Mouse (Mus musculus): Measurements from ENCODE around the gene Rer1. TPM values are rescaled to one million over a fixed set of nuclear protein-coding genes. Genes with fewer than 3 reads are reported as not detected.

Rer1 gene
- polyA plus RNA-seq, 1 experiment: 64.6 TPM

GRCm38 (mm10) chr4:155046636-155047035 lies 39.5 kb downstream of the Rer1 start:
- TF ChIP-seq CTCF (IDR thresholded peaks at IDR 0.05; ENCODE audit: control insufficient read depth, insufficient read depth, insufficient replicate concordance, low read depth, low read length) (no peak), POLR2A (IDR thresholded peaks at IDR 0.05; ENCODE audit: control insufficient read depth, low read depth, low read length) (no peak)
- Histone ChIP-seq H3K4me1 (ENCODE audit: control insufficient read depth, insufficient read depth, low read length) (peaks cover 13% of the 10 kb centered on the region), H3K4me3 (ENCODE audit: control insufficient read depth, low read depth, low read length) (no peak overlapping the region), H3K27ac (ENCODE audit: control insufficient read depth, insufficient read depth, low read depth, low read length) (no peak overlapping the region), H3K27me3 (ENCODE audit: control insufficient read depth, insufficient read depth, low read length) (no peaks in the 10 kb centered on the region), H3K36me3 (ENCODE audit: control insufficient read depth, insufficient read depth, low read length) (no peaks in the 10 kb centered on the region)

GRCm38 (mm10) chr4:155043289-155043625 lies 42.9 kb downstream of the Rer1 start:
- H3K36me3 ChIP-seq (ENCODE audit: control insufficient read depth, insufficient read depth, low read length): no peaks in the 10 kb centered on the region
- TF ChIP-seq POLR2A (IDR thresholded peaks at IDR 0.05; ENCODE audit: control insufficient read depth, low read depth, low read length) (no peak), CTCF (IDR thresholded peaks at IDR 0.05; ENCODE audit: control insufficient read depth, insufficient read depth, insufficient replicate concordance, low read depth, low read length) (no peak)
- no peaks in the 10 kb centered on the region for H3K27me3 ChIP-seq (ENCODE audit: control insufficient read depth, insufficient read depth, low read length)
- peaks cover 13% of the 10 kb centered on the region for H3K4me1 ChIP-seq (ENCODE audit: control insufficient read depth, insufficient read depth, low read length)
- no peak overlapping the region for H3K27ac ChIP-seq (ENCODE audit: control insufficient read depth, insufficient read depth, low read depth, low read length)
- no peak overlapping the region; the same call in 1 of the 2 replicates for H3K4me3 ChIP-seq (ENCODE audit: control insufficient read depth, low read depth, low read length)

- H3K4me3 ChIP-seq (ENCODE audit: control insufficient read depth, low read depth, low read length): no peak overlapping the region; the same call in 1 of the 2 replicates
- H3K27me3 ChIP-seq (ENCODE audit: control insufficient read depth, insufficient read depth, low read length): no peaks in the 10 kb centered on the region
- H3K4me1 ChIP-seq (ENCODE audit: control insufficient read depth, insufficient read depth, low read length): peaks cover 13% of the 10 kb centered on the region
- H3K27ac ChIP-seq (ENCODE audit: control insufficient read depth, insufficient read depth, low read depth, low read length): no peak overlapping the region
- TF ChIP-seq CTCF (IDR thresholded peaks at IDR 0.05; ENCODE audit: control insufficient read depth, insufficient read depth, insufficient replicate concordance, low read depth, low read length) (no peak), POLR2A (IDR thresholded peaks at IDR 0.05; ENCODE audit: control insufficient read depth, low read depth, low read length) (no peak)
- no peaks in the 10 kb centered on the region for H3K36me3 ChIP-seq (ENCODE audit: control insufficient read depth, insufficient read depth, low read length)
Measured at GRCm38 (mm10) chr4:155042606-155043288, 43.4 kb downstream of the Rer1 start.

GRCm38 (mm10) chr4:155040696-155041095 lies 45.5 kb downstream of the Rer1 start:
- H3K27me3 ChIP-seq (ENCODE audit: control insufficient read depth, insufficient read depth, low read length): no peaks in the 10 kb centered on the region
- H3K36me3 ChIP-seq (ENCODE audit: control insufficient read depth, insufficient read depth, low read length): no peaks in the 10 kb centered on the region
- H3K4me1 ChIP-seq (ENCODE audit: control insufficient read depth, insufficient read depth, low read length): peaks cover 13% of the 10 kb centered on the region
- TF ChIP-seq CTCF (IDR thresholded peaks at IDR 0.05; ENCODE audit: control insufficient read depth, insufficient read depth, insufficient replicate concordance, low read depth, low read length) (no peak), POLR2A (IDR thresholded peaks at IDR 0.05; ENCODE audit: control insufficient read depth, low read depth, low read length) (no peak)
- no peak overlapping the region for H3K4me3 ChIP-seq (ENCODE audit: control insufficient read depth, low read depth, low read length)
- no peak overlapping the region for H3K27ac ChIP-seq (ENCODE audit: control insufficient read depth, insufficient read depth, low read depth, low read length)

GRCm38 (mm10) chr4:155040197-155040596 lies 46.0 kb downstream of the Rer1 start:
- H3K36me3 ChIP-seq (ENCODE audit: control insufficient read depth, insufficient read depth, low read length): no peaks in the 10 kb centered on the region
- H3K27ac ChIP-seq (ENCODE audit: control insufficient read depth, insufficient read depth, low read depth, low read length): no peak overlapping the region
- H3K27me3 ChIP-seq (ENCODE audit: control insufficient read depth, insufficient read depth, low read length): no peaks in the 10 kb centered on the region

GRCm38 (mm10) chr4:155034787-155035186 lies 51.4 kb downstream of the Rer1 start:
- H3K4me3 ChIP-seq (ENCODE audit: control insufficient read depth, low read depth, low read length): no peak overlapping the region
- no peaks in the 10 kb centered on the region for H3K36me3 ChIP-seq (ENCODE audit: control insufficient read depth, insufficient read depth, low read length)
- H3K27ac ChIP-seq (ENCODE audit: control insufficient read depth, insufficient read depth, low read depth, low read length): no peak overlapping the region
- H3K4me1 ChIP-seq (ENCODE audit: control insufficient read depth, insufficient read depth, low read length): no peaks in the 10 kb centered on the region
- H3K27me3 ChIP-seq (ENCODE audit: control insufficient read depth, insufficient read depth, low read length): no peaks in the 10 kb centered on the region
- TF ChIP-seq CTCF (IDR thresholded peaks at IDR 0.05; ENCODE audit: control insufficient read depth, insufficient read depth, insufficient replicate concordance, low read depth, low read length): no peak
- TF ChIP-seq POLR2A (IDR thresholded peaks at IDR 0.05; ENCODE audit: control insufficient read depth, low read depth, low read length): no peak

More at GRCm38 (mm10) chr4:155040197-155040596, 46.0 kb downstream of the Rer1 start:
- Histone ChIP-seq H3K4me1 (ENCODE audit: control insufficient read depth, insufficient read depth, low read length) (peaks cover 13% of the 10 kb centered on the region), H3K4me3 (ENCODE audit: control insufficient read depth, low read depth, low read length) (no peak overlapping the region)
- TF ChIP-seq POLR2A (IDR thresholded peaks at IDR 0.05; ENCODE audit: control insufficient read depth, low read depth, low read length): no peak
- no peak for TF ChIP-seq CTCF (IDR thresholded peaks at IDR 0.05; ENCODE audit: control insufficient read depth, insufficient read depth, insufficient replicate concordance, low read depth, low read length)

- Histone ChIP-seq H3K4me3 (ENCODE audit: control insufficient read depth, low read depth, low read length) (no peak overlapping the region), H3K27ac (ENCODE audit: control insufficient read depth, insufficient read depth, low read depth, low read length) (no peak overlapping the region), H3K4me1 (ENCODE audit: control insufficient read depth, insufficient read depth, low read length) (no peaks in the 10 kb centered on the region), H3K36me3 (ENCODE audit: control insufficient read depth, insufficient read depth, low read length) (no peaks in the 10 kb centered on the region), H3K27me3 (ENCODE audit: control insufficient read depth, insufficient read depth, low read length) (no peaks in the 10 kb centered on the region)
- TF ChIP-seq POLR2A (IDR thresholded peaks at IDR 0.05; ENCODE audit: control insufficient read depth, low read depth, low read length) (no peak), CTCF (IDR thresholded peaks at IDR 0.05; ENCODE audit: control insufficient read depth, insufficient read depth, insufficient replicate concordance, low read depth, low read length) (no peak)
Measured at GRCm38 (mm10) chr4:155034202-155034601, 52.0 kb downstream of the Rer1 start.

Data from testis, adult 2 months (tissue).